Mouse (Mus musculus): ENCODE data around the gene Sfpq.

Sfpq gene

GRCm38 (mm10) chr4:127027228-127028190 is 6.4 kb downstream of the Sfpq start:
- no peak for DNase-seq (ENCODE audit: low spot score)

GRCm38 (mm10) chr4:127037158-127037557 is 16.0 kb downstream of the Sfpq start:
- DNase-seq (ENCODE audit: low spot score), result no peak

- no peak for DNase-seq (ENCODE audit: low spot score)
These were observed 17.0 kb downstream of the Sfpq start for GRCm38 (mm10) chr4:127037908-127038827.

GRCm38 (mm10) chr4:127038828-127039349 is 17.8 kb downstream of the Sfpq start:
- no peak for DNase-seq (ENCODE audit: low spot score)

GRCm38 (mm10) chr4:127039871-127040483 is 18.9 kb downstream of the Sfpq start:
- DNase-seq (ENCODE audit: low spot score), result no peak

- no peak for DNase-seq (ENCODE audit: low spot score)
These were observed 22.4 kb downstream of the Sfpq start for GRCm38 (mm10) chr4:127043540-127043939.

GRCm38 (mm10) chr4:127051121-127051520 is 30.0 kb downstream of the Sfpq start:
- no peak for DNase-seq (ENCODE audit: low spot score)

- DNase-seq (ENCODE audit: low spot score), result no peak
These were observed 31.9 kb downstream of the Sfpq start for GRCm38 (mm10) chr4:127053071-127053470.

GRCm38 (mm10) chr4:127054522-127055198 is 33.5 kb downstream of the Sfpq start:
- no peak for DNase-seq (ENCODE audit: low spot score)

- peak; percentile 83 for DNase-seq (ENCODE audit: low spot score)
These were observed 39.6 kb downstream of the Sfpq start, which contains the start of gene Zmym1 for GRCm38 (mm10) chr4:127060585-127061290. Gene Zmym1, minus strand, starts transcription at chr4:127061152.

GRCm38 (mm10) chr4:127064051-127064450 is 42.9 kb downstream of the Sfpq start:
- no peak for DNase-seq (ENCODE audit: low spot score)

- DNase-seq (ENCODE audit: low spot score), result no peak
These were observed 53.8 kb downstream of the Sfpq start for GRCm38 (mm10) chr4:127074915-127075314.

- peak; percentile 94 for DNase-seq (ENCODE audit: low spot score)
These were observed 55.9 kb downstream of the Sfpq start, which contains the start of gene Zmym6 for GRCm38 (mm10) chr4:127076875-127077548. Gene Zmym6, plus strand, starts transcription at chr4:127077383.

- no peak for DNase-seq (ENCODE audit: low spot score)
These were observed 59.7 kb downstream of the Sfpq start for GRCm38 (mm10) chr4:127080806-127081205.

GRCm38 (mm10) chr4:127083131-127083530 is 62.0 kb downstream of the Sfpq start:
- DNase-seq (ENCODE audit: low spot score), result no peak

- no peak for DNase-seq (ENCODE audit: low spot score)
These were observed 64.6 kb downstream of the Sfpq start for GRCm38 (mm10) chr4:127085761-127086160.

Data from ovary, adult 18-20 months (tissue).